Mouse (Mus musculus) adrenal gland, postnatal 25 days (tissue): ENCODE measurements at regions not wholly inside any gene's neighbourhood (a gene's known extent, or its start where the extent isn't known, plus 50 kb on each side); places are given as distances from the start of the nearest gene placed in this dataset.

Experiments used
- DNase-seq: peaks from one replicate; pipeline ENCODE4 v3.0.0; 2021; ENCODE audit warnings: mixed read lengths

- DNase-seq: no peak
These were observed 73.8 kb upstream of the Lrig3 start for GRCm38 (mm10) chr10:125892122-125892521.

GRCm38 (mm10) chr10:125895744-125896482 is 70.1 kb upstream of the Lrig3 start:
- no peak for DNase-seq

GRCm38 (mm10) chr10:125896646-125897045 is 69.3 kb upstream of the Lrig3 start:
- DNase-seq: no peak

GRCm38 (mm10) chr10:125899504-125899903 is 66.5 kb upstream of the Lrig3 start:
- DNase-seq: no peak

- DNase-seq: no peak
These were observed 65.4 kb upstream of the Lrig3 start for GRCm38 (mm10) chr10:125900562-125900961.

GRCm38 (mm10) chr10:125902668-125903067 is 63.3 kb upstream of the Lrig3 start:
- DNase-seq: no peak

- DNase-seq: no peak
These were observed 53.8 kb upstream of the Lrig3 start for GRCm38 (mm10) chr10:125912207-125912606.
